Mouse (Mus musculus) embryonic fibroblast, embryonic 13.5 days (primary cell): ENCODE results near the gene Mrpl57.

ENCODE experiments used
- CTCF ChIP-seq: IDR thresholded peaks from 2 replicates; pipeline ENCODE4 v1.5.1; 2011; ENCODE audit warnings: mild to moderate bottlenecking, control low read depth, low read length, moderate library complexity, borderline replicate concordance; ENCODE audit not compliant: insufficient read depth
- POLR2A ChIP-seq: IDR thresholded peaks from 2 replicates; pipeline ENCODE4 v1.6.1; 2011; ENCODE audit warnings: low read depth, mild to moderate bottlenecking, control low read depth, low read length, moderate library complexity

- no peak for TF ChIP-seq CTCF
- no peak for TF ChIP-seq POLR2A
These were observed 1.2 kb downstream of the Mrpl57 start for GRCm38 (mm10) chr14:57827284-57827683.
